Mouse (Mus musculus) brain, embryonic 14.5 days (tissue): ENCODE measurements around the gene Myzap.

Experiments
- CTCF ChIP-seq: fragments of 200-500 bp; IDR thresholded peaks from 2 replicates; pipeline ENCODE4 v1.5.1; 2012; ENCODE audit warnings: inconsistent platforms, mild to moderate bottlenecking, moderate library complexity, borderline replicate concordance; ENCODE audit not compliant: insufficient read depth, insufficient read length; ENCODE audit errors: extremely low read depth
- POLR2A ChIP-seq: fragments of 200-500 bp; IDR thresholded peaks from 2 replicates; pipeline ENCODE4 v1.6.1; 2012; ENCODE audit warnings: mild to moderate bottlenecking, inconsistent platforms, borderline replicate concordance; ENCODE audit not compliant: poor library complexity, insufficient read depth, insufficient read length, severe bottlenecking; ENCODE audit errors: extremely low read depth

DNA sequence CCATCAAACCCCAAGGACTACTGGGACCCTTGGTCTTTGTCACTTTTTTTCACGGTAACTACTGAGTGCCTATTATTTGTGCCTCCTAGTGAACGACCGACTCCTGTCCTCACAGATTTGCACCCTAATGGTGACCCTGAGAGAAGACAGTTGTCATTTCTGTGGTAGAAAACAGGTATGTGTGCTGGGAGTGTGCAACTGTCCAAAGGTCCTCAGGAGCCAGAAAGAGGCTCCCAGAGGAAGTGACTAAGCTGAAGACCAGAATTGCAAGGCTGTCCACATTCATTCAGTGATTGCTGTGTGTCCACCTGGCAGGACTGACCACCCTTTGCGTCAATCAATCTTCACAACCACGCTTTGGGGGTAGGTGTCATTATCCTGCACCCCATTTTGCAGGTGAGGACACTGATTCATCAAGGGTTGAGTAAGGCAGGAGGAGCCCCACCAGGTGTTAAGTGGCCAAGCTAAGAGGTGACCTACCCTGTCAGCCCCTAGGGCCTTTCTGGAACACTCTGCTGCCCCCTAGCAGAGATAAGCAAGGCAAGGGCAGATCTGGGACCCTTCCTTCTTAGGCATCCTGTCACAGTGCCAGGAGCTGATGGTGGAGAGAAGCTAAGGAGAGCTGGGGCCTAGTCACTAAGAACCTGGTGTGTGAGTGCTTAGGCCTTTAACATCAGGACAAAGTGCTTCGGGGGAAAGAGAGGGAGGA is 571 bp upstream of the Myzap start:
- TF ChIP-seq POLR2A (no peak), CTCF (no peak)
